Mouse (Mus musculus) lung, adult 2 months (tissue): ENCODE results near the gene Fkbp1b.
A peak's percentile ranks its signal among the peaks of the same experiment; 100 is the strongest.

Experiments used
- CTCF ChIP-seq: fragments of 200-500 bp; IDR thresholded peaks from 2 replicates; pipeline ENCODE4 v1.5.1; 2011; ENCODE audit warnings: mild to moderate bottlenecking, low read length, control low read depth; ENCODE audit not compliant: insufficient read depth
- POLR2A ChIP-seq: fragments of 200-500 bp; IDR thresholded peaks from 2 replicates; pipeline ENCODE4 v1.6.1; 2011; ENCODE audit warnings: low read depth, mild to moderate bottlenecking, control low read depth, low read length, borderline replicate concordance; ENCODE audit errors: extremely low read depth

DNA sequence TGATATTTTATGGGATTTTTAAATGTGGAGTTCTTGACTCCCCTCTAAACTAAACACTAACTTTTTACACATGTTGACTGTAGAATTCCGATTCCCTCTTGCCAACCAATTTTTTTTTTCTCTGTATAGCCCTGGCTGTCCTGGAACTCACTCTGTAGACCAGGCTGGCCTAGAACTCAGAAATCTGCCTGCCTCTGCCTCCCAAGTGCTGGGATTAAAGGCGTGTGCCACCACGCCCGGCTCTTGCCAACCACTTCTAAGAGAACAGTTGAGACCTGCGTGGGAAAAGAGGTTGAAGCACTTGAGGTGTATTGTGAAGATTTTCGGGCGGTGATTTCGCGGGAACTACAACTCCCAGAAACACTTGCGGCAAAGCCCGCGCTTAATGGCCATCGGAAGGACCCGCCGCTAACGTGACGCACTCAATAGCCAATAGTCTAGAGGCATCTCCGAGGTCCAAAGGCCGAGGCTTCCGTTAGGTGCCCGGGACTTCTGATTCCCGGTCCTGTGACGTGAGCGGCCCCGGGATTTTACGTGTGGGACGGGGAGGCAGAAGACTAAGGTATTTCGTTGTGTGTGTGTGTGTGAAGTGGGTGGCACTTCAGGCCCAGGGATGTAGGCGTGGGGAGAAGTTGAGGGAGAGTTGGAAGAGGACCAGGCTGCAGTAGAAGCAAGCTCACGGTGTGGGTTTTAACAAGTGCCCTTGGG, 1.7 kb upstream of the Fkbp1b start, which contains the start of gene Wdcp:
- peak; percentile 64; the same call in 1 of the 2 replicates for TF ChIP-seq POLR2A
- no peak for TF ChIP-seq CTCF
